Mouse (Mus musculus) MEL (cell line): ENCODE measurements around the gene Dennd4c.

Experiments used
- POLR2A ChIP-seq, 2 experiments: IDR thresholded peaks; 2 replicates each; pipeline ENCODE4 v1.6.1; 2011 to 2012; ENCODE audit warnings: low read length in 2 of 2, mild to moderate bottlenecking in 2 of 2, control low read depth in 1 of 2, improper control_type of control experiment in 1 of 2, low read depth in 1 of 2, moderate library complexity in 1 of 2; ENCODE audit not compliant: control insufficient read depth in 1 of 2, insufficient read depth in 1 of 2, poor library complexity in 1 of 2
- RAD21 ChIP-seq: IDR thresholded peaks from 2 replicates; pipeline ENCODE4 v1.6.1; 2011; ENCODE audit warnings: mild to moderate bottlenecking, low read depth, low read length, improper control_type of control experiment

- TF ChIP-seq POLR2A (IDR thresholded peaks at IDR 0.05; ENCODE audit: control insufficient read depth in 1 of 2, insufficient read depth in 1 of 2, low read depth in 1 of 2, low read length in 2 of 2, poor library complexity in 1 of 2): no peak
- no peak for TF ChIP-seq RAD21
Measured at GRCm38 (mm10) chr4:86749361-86749841, 1.0 kb downstream of the Dennd4c start.
